35 mouse cellular contexts compared by ENCODE assay signal in the genomic region with DNA sequence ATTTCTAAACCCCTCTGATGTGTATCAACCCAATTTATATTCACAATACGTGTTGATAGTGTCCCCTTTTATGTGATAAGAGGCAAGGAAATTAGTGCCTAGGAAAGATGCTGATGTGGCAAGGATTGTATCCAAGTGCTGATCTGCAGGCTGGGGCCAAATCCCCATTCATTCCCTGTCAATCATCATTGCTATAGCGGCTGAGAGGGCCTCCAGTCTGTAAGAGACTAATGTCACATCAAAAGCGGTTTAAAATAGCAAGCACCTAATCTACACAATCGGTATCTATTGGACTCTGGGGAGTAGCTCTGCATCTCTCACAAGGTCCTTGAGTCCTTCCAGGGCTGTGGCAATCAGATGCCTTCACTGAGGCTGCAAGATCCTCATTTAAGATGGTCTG. TPM values are rescaled to one million over a fixed set of nuclear protein-coding genes. Genes with fewer than 3 reads are reported as not detected.
DNase-seq lines count a peak whose midpoint lies in the region; ATAC-seq and TF ChIP-seq lines count a peak whose summit lies in the region.
"Had no signal": no experiment of that assay in that cellular context is flagged by ENCODE, and none has a peak within 500 bp of the region (broad histone marks: within the 10 kb centered on the region; RNA-seq: fewer than 3 reads in every experiment).

No protein-coding gene starts in this region.

- peaks cover 51% of the 10 kb centered on the region for H3K4me1 ChIP-seq in forebrain, embryonic 13.5 days
- peaks cover 27% of the 10 kb centered on the region for H3K4me1 ChIP-seq in forebrain, embryonic 16.5 days (replicated peaks; ENCODE audit: control insufficient read depth, insufficient read depth, low read length)
- peaks cover 47% of the 10 kb centered on the region for H3K4me1 ChIP-seq in midbrain, embryonic 10.5 days
- H3K4me1 ChIP-seq in midbrain, embryonic 15.5 days = peaks cover 26% of the 10 kb centered on the region
- peaks cover 35% of the 10 kb centered on the region for H3K4me1 ChIP-seq in midbrain, embryonic 13.5 days (replicated peaks)
- H3K4me1 ChIP-seq in midbrain, postnatal 0 days (ENCODE audit: insufficient read depth, low read length) = peaks cover 9% of the 10 kb centered on the region; the same call in 1 of the 2 replicates

- DNase-seq in midbrain, embryonic 10.5 days (ENCODE audit: low spot score) = no peak
- DNase-seq in midbrain, postnatal 0 days (ENCODE audit: low spot score) = no peak
- DNase-seq in brain, embryonic 14.5 days (ENCODE audit: low read depth) = peak; percentile 55
- DNase-seq: adrenal gland, postnatal 10 days; adrenal gland, postnatal 36 days; B cell, adult 2 months; cerebellum, adult 11 months; cerebellum, adult 2 months; cerebellum, adult 9-11 months; cerebellum, postnatal 25 days; gastrocnemius, postnatal 10 days; gastrocnemius, postnatal 36 days; heart, adult 2 months; heart, postnatal 14 days; heart, postnatal 4 days had no signal

- TF ChIP-seq CTCF in midbrain, postnatal 0 days (IDR thresholded peaks at IDR 0.05) = no peak
- no peak for TF ChIP-seq CTCF in brain, embryonic 14.5 days (IDR thresholded peaks at IDR 0.05; ENCODE audit: borderline replicate concordance, extremely low read depth, insufficient read depth, insufficient read length)

- no peak overlapping the region for H3K4me2 ChIP-seq in forebrain, embryonic 13.5 days
- H3K4me2 ChIP-seq in forebrain, embryonic 16.5 days (ENCODE audit: low read length) = no peak overlapping the region
- H3K4me2 ChIP-seq in midbrain, embryonic 15.5 days = no peak overlapping the region
- H3K4me2 ChIP-seq in midbrain, embryonic 13.5 days (replicated peaks) = no peak overlapping the region
- H3K4me2 ChIP-seq in midbrain, postnatal 0 days (ENCODE audit: low read depth, low read length, poor library complexity, severe bottlenecking) = no peak overlapping the region
- H3K4me2 ChIP-seq: embryonic facial prominence, embryonic 12.5 days; embryonic facial prominence, embryonic 15.5 days; heart, embryonic 13.5 days; hindbrain, embryonic 14.5 days had no signal

- no peak for ATAC-seq in forebrain, embryonic 13.5 days
- ATAC-seq in forebrain, embryonic 16.5 days = no peak
- no peak for ATAC-seq in midbrain, embryonic 15.5 days (replicated peaks)
- ATAC-seq in midbrain, embryonic 13.5 days = no peak
- no peak for ATAC-seq in midbrain, postnatal 0 days (ENCODE audit: low FRiP score)
- ATAC-seq: hindbrain, postnatal 0 days; inflammation-experienced regulatory T-cells, adult 6 months; Patski had no signal

- WGBS in forebrain, embryonic 13.5 days = 22% methylated on average over 4 of the region's 4 CpGs
- 23% methylated on average over 4 of the region's 4 CpGs for WGBS in forebrain, embryonic 16.5 days
- WGBS in midbrain, embryonic 10.5 days = 71% methylated on average over 4 of the region's 4 CpGs
- WGBS in midbrain, embryonic 15.5 days = 31% methylated on average over 4 of the region's 4 CpGs
- WGBS in midbrain, embryonic 13.5 days = 32% methylated on average over 4 of the region's 4 CpGs
- 23% methylated on average over 4 of the region's 4 CpGs for WGBS in midbrain, postnatal 0 days

- TF ChIP-seq POLR2A in brain, embryonic 14.5 days (IDR thresholded peaks at IDR 0.05; ENCODE audit: borderline replicate concordance, extremely low read depth, insufficient read depth, insufficient read length, poor library complexity, severe bottlenecking) = no peak

- H3K4me3 ChIP-seq in forebrain, embryonic 13.5 days = no peak overlapping the region
- H3K4me3 ChIP-seq in forebrain, embryonic 16.5 days (replicated peaks; ENCODE audit: low read length) = no peak overlapping the region
- H3K4me3 ChIP-seq in midbrain, embryonic 10.5 days = no peak overlapping the region
- H3K4me3 ChIP-seq in midbrain, embryonic 15.5 days = no peak overlapping the region
- no peak overlapping the region for H3K4me3 ChIP-seq in midbrain, embryonic 13.5 days (replicated peaks)
- no peak overlapping the region for H3K4me3 ChIP-seq in midbrain, postnatal 0 days (ENCODE audit: low read depth, low read length)
- H3K4me3 ChIP-seq: embryonic facial prominence, embryonic 12.5 days; embryonic facial prominence, embryonic 15.5 days; heart, adult 2 months; heart, embryonic 10.5 days; heart, embryonic 13.5 days had no signal

- no peak overlapping the region for H3K9ac ChIP-seq in forebrain, embryonic 13.5 days
- no peak overlapping the region for H3K9ac ChIP-seq in forebrain, embryonic 16.5 days (replicated peaks; ENCODE audit: low read depth, low read length)
- H3K9ac ChIP-seq in midbrain, embryonic 15.5 days = no peak overlapping the region
- 0 out of 2 replicates have a peak overlapping the region, but pooled peaks have one; percentile 14 for H3K9ac ChIP-seq in midbrain, embryonic 13.5 days (replicated peaks)
- H3K9ac ChIP-seq in midbrain, postnatal 0 days (replicated peaks; ENCODE audit: low read length, poor library complexity, severe bottlenecking) = no peak overlapping the region
- H3K9ac ChIP-seq: embryonic facial prominence, embryonic 12.5 days; embryonic facial prominence, embryonic 15.5 days; heart, embryonic 13.5 days; hindbrain, embryonic 14.5 days had no signal

- peak overlapping the region; percentile 16; the same call in 1 of the 2 replicates for H3K27ac ChIP-seq in forebrain, embryonic 13.5 days
- no peak overlapping the region for H3K27ac ChIP-seq in forebrain, embryonic 16.5 days (ENCODE audit: low read length)
- H3K27ac ChIP-seq in midbrain, embryonic 10.5 days (replicated peaks) = 0 out of 2 replicates have a peak overlapping the region, but pooled peaks have one; percentile 6
- H3K27ac ChIP-seq in midbrain, embryonic 15.5 days = no peak overlapping the region
- no peak overlapping the region for H3K27ac ChIP-seq in midbrain, embryonic 13.5 days
- H3K27ac ChIP-seq in midbrain, postnatal 0 days (ENCODE audit: low read depth, low read length) = no peak overlapping the region
- H3K27ac ChIP-seq: embryonic facial prominence, embryonic 12.5 days; embryonic facial prominence, embryonic 15.5 days; heart, adult 2 months; heart, embryonic 10.5 days; heart, embryonic 13.5 days; hindbrain, embryonic 14.5 days; hindbrain, postnatal 0 days had no signal

- no peaks in the 10 kb centered on the region for H3K9me3 ChIP-seq in forebrain, embryonic 13.5 days (replicated peaks)
- H3K9me3 ChIP-seq in forebrain, embryonic 16.5 days (ENCODE audit: control insufficient read depth, low read length) = no peaks in the 10 kb centered on the region
- no peaks in the 10 kb centered on the region for H3K9me3 ChIP-seq in midbrain, embryonic 10.5 days (replicated peaks)
- H3K9me3 ChIP-seq in midbrain, embryonic 15.5 days = no peaks in the 10 kb centered on the region
- H3K9me3 ChIP-seq in midbrain, embryonic 13.5 days = no peaks in the 10 kb centered on the region
- no peaks in the 10 kb centered on the region for H3K9me3 ChIP-seq in midbrain, postnatal 0 days (ENCODE audit: low read length)
- H3K9me3 ChIP-seq: embryonic facial prominence, embryonic 12.5 days; embryonic facial prominence, embryonic 15.5 days; G1E; heart, embryonic 10.5 days; heart, embryonic 13.5 days had no signal

- H3K27me3 ChIP-seq in forebrain, embryonic 13.5 days = no peaks in the 10 kb centered on the region
- H3K27me3 ChIP-seq in forebrain, embryonic 16.5 days (replicated peaks; ENCODE audit: control insufficient read depth, insufficient read depth, low read length) = no peaks in the 10 kb centered on the region
- no peaks in the 10 kb centered on the region for H3K27me3 ChIP-seq in midbrain, embryonic 10.5 days (ENCODE audit: low read depth, poor library complexity, severe bottlenecking)
- no peaks in the 10 kb centered on the region for H3K27me3 ChIP-seq in midbrain, embryonic 15.5 days (replicated peaks)
- H3K27me3 ChIP-seq in midbrain, embryonic 13.5 days = no peaks in the 10 kb centered on the region
- H3K27me3 ChIP-seq in midbrain, postnatal 0 days (ENCODE audit: insufficient read depth, low read length) = no peaks in the 10 kb centered on the region
- H3K27me3 ChIP-seq: embryonic facial prominence, embryonic 12.5 days; embryonic facial prominence, embryonic 15.5 days had no signal

- no peaks in the 10 kb centered on the region for H3K36me3 ChIP-seq in forebrain, embryonic 13.5 days (ENCODE audit: poor library complexity, severe bottlenecking)
- H3K36me3 ChIP-seq in forebrain, embryonic 16.5 days (ENCODE audit: control insufficient read depth, insufficient read depth) = no peaks in the 10 kb centered on the region
- H3K36me3 ChIP-seq in midbrain, embryonic 10.5 days = no peaks in the 10 kb centered on the region
- no peaks in the 10 kb centered on the region for H3K36me3 ChIP-seq in midbrain, embryonic 15.5 days (replicated peaks)
- no peaks in the 10 kb centered on the region for H3K36me3 ChIP-seq in midbrain, embryonic 13.5 days
- no peaks in the 10 kb centered on the region for H3K36me3 ChIP-seq in midbrain, postnatal 0 days (ENCODE audit: insufficient read depth, low read length)
- H3K36me3 ChIP-seq: embryonic facial prominence, embryonic 12.5 days; embryonic facial prominence, embryonic 15.5 days; G1E; heart, embryonic 10.5 days; heart, embryonic 13.5 days had no signal

RNA-seq across cellular contexts. Expression of a gene that starts 12.9 kb away (rescaled TPM):
- 48.9 and 52.6 TPM in 2 replicates for polyA plus RNA-seq in forebrain, embryonic 13.5 days (2015; fragmentation: Nextera tagmentation; extraction: Ambion mirVana)
- polyA plus RNA-seq in forebrain, embryonic 16.5 days (2015; fragmentation: Nextera tagmentation; extraction: Ambion mirVana) = 21.9 and 32.2 TPM in 2 replicates
- 35.2 and 39.2 TPM in 2 replicates for polyA plus RNA-seq in midbrain, embryonic 10.5 days (2016; fragmentation: Nextera tagmentation; extraction: Ambion mirVana)
- 11.1 and 13.2 TPM in 2 replicates for polyA plus RNA-seq in midbrain, embryonic 15.5 days (2015; fragmentation: Nextera tagmentation; extraction: Ambion mirVana)
- 21.7 and 24.8 TPM in 2 replicates for polyA plus RNA-seq in midbrain, embryonic 13.5 days (2015; fragmentation: Nextera tagmentation; extraction: Ambion mirVana)
- total RNA-seq in midbrain, postnatal 0 days (2014; rRNA removed) = 2.8 and 3.6 TPM in 2 replicates
- 8.3 and 9.2 TPM in 2 replicates for polyA plus RNA-seq in midbrain, postnatal 0 days (2015; fragmentation: Nextera tagmentation; extraction: Ambion mirVana)
- polyA plus RNA-seq in brain, embryonic 14.5 days (2012; rRNA removed) = 13.7 and 25.0 TPM in 2 replicates

RNA-seq across cellular contexts. Expression of a gene that starts 15.1 kb away (rescaled TPM):
- polyA plus RNA-seq in forebrain, embryonic 13.5 days (2015; fragmentation: Nextera tagmentation; extraction: Ambion mirVana) = not detected in 2 replicates
- polyA plus RNA-seq in forebrain, embryonic 16.5 days (2015; fragmentation: Nextera tagmentation; extraction: Ambion mirVana) = not detected in 2 replicates
- 0.22 TPM in 1 of 2 replicates, not detected in the other for polyA plus RNA-seq in midbrain, embryonic 10.5 days (2016; fragmentation: Nextera tagmentation; extraction: Ambion mirVana)
- polyA plus RNA-seq in midbrain, embryonic 15.5 days (2015; fragmentation: Nextera tagmentation; extraction: Ambion mirVana) = not detected in 2 replicates
- polyA plus RNA-seq in midbrain, embryonic 13.5 days (2015; fragmentation: Nextera tagmentation; extraction: Ambion mirVana) = not detected in 2 replicates
- not detected in 2 replicates for total RNA-seq in midbrain, postnatal 0 days (2014; rRNA removed)
- not detected in 2 replicates for polyA plus RNA-seq in midbrain, postnatal 0 days (2015; fragmentation: Nextera tagmentation; extraction: Ambion mirVana)
- not detected in 2 replicates for polyA plus RNA-seq in brain, embryonic 14.5 days (2012; rRNA removed)
- total RNA-seq: adrenal gland, adult 18-20 months; adrenal gland, postnatal 10 days; adrenal gland, postnatal 36 days; CH12.LX; common myeloid progenitor, adult 5-6 weeks; G1E; gastrocnemius, adult 18-20 months; gastrocnemius, postnatal 10 days; gastrocnemius, postnatal 36 days; granulocyte monocyte progenitor cell, adult 5-6 weeks; heart, adult 2 months; heart, postnatal 14 days; heart, postnatal 4 days; hindbrain, postnatal 0 days had no signal
- polyA plus RNA-seq: cerebellum, adult 2 months; embryonic facial prominence, embryonic 12.5 days; embryonic facial prominence, embryonic 15.5 days; G1E; heart, adult 2 months; heart, embryonic 10.5 days; heart, embryonic 13.5 days; heart, embryonic 16.5 days; hindbrain, embryonic 11.5 days; hindbrain, embryonic 14.5 days; hindbrain, postnatal 0 days; Patski had no signal

RNA-seq across cellular contexts. Expression of a gene that starts 32.1 kb away (rescaled TPM):
- polyA plus RNA-seq in forebrain, embryonic 13.5 days (2015; fragmentation: Nextera tagmentation; extraction: Ambion mirVana) = 1.1 and 1.3 TPM in 2 replicates
- 1.9 and 2.4 TPM in 2 replicates for polyA plus RNA-seq in forebrain, embryonic 16.5 days (2015; fragmentation: Nextera tagmentation; extraction: Ambion mirVana)
- 2.0 and 3.9 TPM in 2 replicates for polyA plus RNA-seq in midbrain, embryonic 10.5 days (2016; fragmentation: Nextera tagmentation; extraction: Ambion mirVana)
- 3.1 and 4.5 TPM in 2 replicates for polyA plus RNA-seq in midbrain, embryonic 15.5 days (2015; fragmentation: Nextera tagmentation; extraction: Ambion mirVana)
- 2.1 and 2.7 TPM in 2 replicates for polyA plus RNA-seq in midbrain, embryonic 13.5 days (2015; fragmentation: Nextera tagmentation; extraction: Ambion mirVana)
- total RNA-seq in midbrain, postnatal 0 days (2014; rRNA removed) = 1.5 and 3.0 TPM in 2 replicates
- 3.5 and 3.6 TPM in 2 replicates for polyA plus RNA-seq in midbrain, postnatal 0 days (2015; fragmentation: Nextera tagmentation; extraction: Ambion mirVana)
- 3.6 and 5.3 TPM in 2 replicates for polyA plus RNA-seq in brain, embryonic 14.5 days (2012; rRNA removed)

RNA-seq across cellular contexts. Expression of a gene that starts 51.2 kb away (rescaled TPM):
- polyA plus RNA-seq in forebrain, embryonic 13.5 days (2015; fragmentation: Nextera tagmentation; extraction: Ambion mirVana) = 32.5 and 40.6 TPM in 2 replicates
- 36.5 and 42.2 TPM in 2 replicates for polyA plus RNA-seq in forebrain, embryonic 16.5 days (2015; fragmentation: Nextera tagmentation; extraction: Ambion mirVana)
- polyA plus RNA-seq in midbrain, embryonic 10.5 days (2016; fragmentation: Nextera tagmentation; extraction: Ambion mirVana) = 4.3 and 4.4 TPM in 2 replicates
- polyA plus RNA-seq in midbrain, embryonic 15.5 days (2015; fragmentation: Nextera tagmentation; extraction: Ambion mirVana) = 5.0 and 7.8 TPM in 2 replicates
- 5.1 and 8.4 TPM in 2 replicates for polyA plus RNA-seq in midbrain, embryonic 13.5 days (2015; fragmentation: Nextera tagmentation; extraction: Ambion mirVana)
- 4.5 and 6.9 TPM in 2 replicates for total RNA-seq in midbrain, postnatal 0 days (2014; rRNA removed)
- 5.7 and 7.1 TPM in 2 replicates for polyA plus RNA-seq in midbrain, postnatal 0 days (2015; fragmentation: Nextera tagmentation; extraction: Ambion mirVana)
- polyA plus RNA-seq in brain, embryonic 14.5 days (2012; rRNA removed) = 18.9 and 42.0 TPM in 2 replicates

Comparison
In these comparisons a context has a peak if more than half of its experiments do, and no peak if none do; other contexts are left out.
1. H3K27ac ChIP-seq: peak in forebrain, embryonic 13.5 days (single experiment) and midbrain, embryonic 10.5 days (single experiment); none in forebrain, embryonic 16.5 days (single experiment), midbrain, embryonic 15.5 days (single experiment), midbrain, embryonic 13.5 days (single experiment) and midbrain, postnatal 0 days (single experiment).